Mouse (Mus musculus): ENCODE results near the gene Fam114a1. TPM values are rescaled to one million over a fixed set of nuclear protein-coding genes. Genes with fewer than 3 reads are reported as not detected.

The Fam114a1 gene
- polyA plus RNA-seq, 1 experiment: 30.1 TPM

- Histone ChIP-seq H3K4me3 (replicated peaks; ENCODE audit: extremely low read depth, low read depth, low read length) (no peak overlapping the region), H3K4me1 (ENCODE audit: control insufficient read depth, insufficient read depth, low read length) (peaks cover 4% of the 10 kb centered on the region; the same call in 1 of the 2 replicates)
- no peak for DNase-seq
- WGBS: 55% methylated on average over 10 of the region's 10 CpGs
- TF ChIP-seq CTCF (IDR thresholded peaks at IDR 0.05; ENCODE audit: insufficient read depth, low read length) (0 out of 2 replicates have a peak, but pooled peaks have one; percentile 14), POLR2A (IDR thresholded peaks at IDR 0.05; ENCODE audit: borderline replicate concordance, extremely low read depth, low read depth, low read length) (no peak)
These were observed 33.3 kb downstream of the Fam114a1 start for GRCm38 (mm10) chr5:65002940-65003824.

- TF ChIP-seq CTCF (IDR thresholded peaks at IDR 0.05; ENCODE audit: insufficient read depth, low read length) (no peak), POLR2A (IDR thresholded peaks at IDR 0.05; ENCODE audit: borderline replicate concordance, extremely low read depth, low read depth, low read length) (no peak)
- WGBS: 64% methylated on average over 7 of the region's 7 CpGs
- DNase-seq: no peak
- Histone ChIP-seq H3K4me3 (replicated peaks; ENCODE audit: extremely low read depth, low read depth, low read length) (no peak overlapping the region), H3K4me1 (ENCODE audit: control insufficient read depth, insufficient read depth, low read length) (peaks cover 4% of the 10 kb centered on the region; the same call in 1 of the 2 replicates)
These were observed 34.2 kb downstream of the Fam114a1 start for GRCm38 (mm10) chr5:65003946-65004535.

GRCm38 (mm10) chr5:65005251-65005650 is 35.4 kb downstream of the Fam114a1 start:
- TF ChIP-seq POLR2A (IDR thresholded peaks at IDR 0.05; ENCODE audit: borderline replicate concordance, extremely low read depth, low read depth, low read length): no peak
- no peak for TF ChIP-seq CTCF (IDR thresholded peaks at IDR 0.05; ENCODE audit: insufficient read depth, low read length)
- peaks cover 4% of the 10 kb centered on the region; the same call in 1 of the 2 replicates for H3K4me1 ChIP-seq (ENCODE audit: control insufficient read depth, insufficient read depth, low read length)
- 90% methylated on average over 4 of the region's 4 CpGs for WGBS
- DNase-seq: no peak
- no peak overlapping the region for H3K4me3 ChIP-seq (replicated peaks; ENCODE audit: extremely low read depth, low read depth, low read length)

GRCm38 (mm10) chr5:65006011-65006491 is 36.2 kb downstream of the Fam114a1 start:
- Histone ChIP-seq H3K4me3 (replicated peaks; ENCODE audit: extremely low read depth, low read depth, low read length) (no peak overlapping the region), H3K4me1 (ENCODE audit: control insufficient read depth, insufficient read depth, low read length) (peaks cover 4% of the 10 kb centered on the region; the same call in 1 of the 2 replicates)
- DNase-seq: no peak
- WGBS: 45% methylated on average over 4 of the region's 4 CpGs
- TF ChIP-seq POLR2A (IDR thresholded peaks at IDR 0.05; ENCODE audit: borderline replicate concordance, extremely low read depth, low read depth, low read length): no peak
- no peak for TF ChIP-seq CTCF (IDR thresholded peaks at IDR 0.05; ENCODE audit: insufficient read depth, low read length)

- TF ChIP-seq POLR2A (IDR thresholded peaks at IDR 0.05; ENCODE audit: borderline replicate concordance, extremely low read depth, low read depth, low read length) (no peak), CTCF (IDR thresholded peaks at IDR 0.05; ENCODE audit: insufficient read depth, low read length) (no peak)
- no peak for DNase-seq
- 66% methylated on average over 7 of the region's 7 CpGs for WGBS
- H3K4me3 ChIP-seq (replicated peaks; ENCODE audit: extremely low read depth, low read depth, low read length): no peak overlapping the region
- no peaks in the 10 kb centered on the region for H3K4me1 ChIP-seq (ENCODE audit: control insufficient read depth, insufficient read depth, low read length)
These were observed 42.2 kb downstream of the Fam114a1 start for GRCm38 (mm10) chr5:65011901-65012573.

GRCm38 (mm10) chr5:65015508-65015907 is 45.6 kb downstream of the Fam114a1 start:
- TF ChIP-seq CTCF (IDR thresholded peaks at IDR 0.05; ENCODE audit: insufficient read depth, low read length) (no peak), POLR2A (IDR thresholded peaks at IDR 0.05; ENCODE audit: borderline replicate concordance, extremely low read depth, low read depth, low read length) (no peak)
- DNase-seq: no peak
- H3K4me1 ChIP-seq (ENCODE audit: control insufficient read depth, insufficient read depth, low read length): peaks cover 3% of the 10 kb centered on the region; the same call in 1 of the 2 replicates
- H3K4me3 ChIP-seq (replicated peaks; ENCODE audit: extremely low read depth, low read depth, low read length): no peak overlapping the region
- 89% methylated on average over 3 of the region's 3 CpGs for WGBS

- no peak for TF ChIP-seq CTCF (IDR thresholded peaks at IDR 0.05; ENCODE audit: insufficient read depth, low read length)
- no peak for TF ChIP-seq POLR2A (IDR thresholded peaks at IDR 0.05; ENCODE audit: borderline replicate concordance, extremely low read depth, low read depth, low read length)
- WGBS: 35% methylated on average over 8 of the region's 8 CpGs
- no peak overlapping the region for H3K4me3 ChIP-seq (replicated peaks; ENCODE audit: extremely low read depth, low read depth, low read length)
- peaks cover 3% of the 10 kb centered on the region; the same call in 1 of the 2 replicates for H3K4me1 ChIP-seq (ENCODE audit: control insufficient read depth, insufficient read depth, low read length)
- DNase-seq: no peak
These were observed 49.2 kb downstream of the Fam114a1 start for GRCm38 (mm10) chr5:65019109-65019508.

GRCm38 (mm10) chr5:65019823-65020222 is 50.0 kb downstream of the Fam114a1 start:
- Histone ChIP-seq H3K4me1 (ENCODE audit: control insufficient read depth, insufficient read depth, low read length) (peaks cover 3% of the 10 kb centered on the region; the same call in 1 of the 2 replicates), H3K4me3 (replicated peaks; ENCODE audit: extremely low read depth, low read depth, low read length) (no peak overlapping the region)
- TF ChIP-seq CTCF (IDR thresholded peaks at IDR 0.05; ENCODE audit: insufficient read depth, low read length) (0 out of 2 replicates have a peak, but pooled peaks have one; percentile 4), POLR2A (IDR thresholded peaks at IDR 0.05; ENCODE audit: borderline replicate concordance, extremely low read depth, low read depth, low read length) (no peak)
- DNase-seq: peak; percentile 24
- 26% methylated on average over 7 of the region's 7 CpGs for WGBS

- no peak for DNase-seq
- peaks cover 3% of the 10 kb centered on the region; the same call in 1 of the 2 replicates for H3K4me1 ChIP-seq (ENCODE audit: control insufficient read depth, insufficient read depth, low read length)
- no peak for TF ChIP-seq CTCF (IDR thresholded peaks at IDR 0.05; ENCODE audit: insufficient read depth, low read length)
- TF ChIP-seq POLR2A (IDR thresholded peaks at IDR 0.05; ENCODE audit: borderline replicate concordance, extremely low read depth, low read depth, low read length): no peak
- no peak overlapping the region for H3K4me3 ChIP-seq (replicated peaks; ENCODE audit: extremely low read depth, low read depth, low read length)
- 96% methylated on average over 4 of the region's 4 CpGs for WGBS
These were observed 52.1 kb downstream of the Fam114a1 start for GRCm38 (mm10) chr5:65022006-65022405.
